Mouse (Mus musculus): Measurements from ENCODE around the gene 1110032F04Rik. TPM values are rescaled to one million over a fixed set of nuclear protein-coding genes. Genes with fewer than 3 reads are reported as not detected.

The 1110032F04Rik gene
- polyA plus RNA-seq, 1 experiment from 2014 or later = 0.81 TPM

DNA sequence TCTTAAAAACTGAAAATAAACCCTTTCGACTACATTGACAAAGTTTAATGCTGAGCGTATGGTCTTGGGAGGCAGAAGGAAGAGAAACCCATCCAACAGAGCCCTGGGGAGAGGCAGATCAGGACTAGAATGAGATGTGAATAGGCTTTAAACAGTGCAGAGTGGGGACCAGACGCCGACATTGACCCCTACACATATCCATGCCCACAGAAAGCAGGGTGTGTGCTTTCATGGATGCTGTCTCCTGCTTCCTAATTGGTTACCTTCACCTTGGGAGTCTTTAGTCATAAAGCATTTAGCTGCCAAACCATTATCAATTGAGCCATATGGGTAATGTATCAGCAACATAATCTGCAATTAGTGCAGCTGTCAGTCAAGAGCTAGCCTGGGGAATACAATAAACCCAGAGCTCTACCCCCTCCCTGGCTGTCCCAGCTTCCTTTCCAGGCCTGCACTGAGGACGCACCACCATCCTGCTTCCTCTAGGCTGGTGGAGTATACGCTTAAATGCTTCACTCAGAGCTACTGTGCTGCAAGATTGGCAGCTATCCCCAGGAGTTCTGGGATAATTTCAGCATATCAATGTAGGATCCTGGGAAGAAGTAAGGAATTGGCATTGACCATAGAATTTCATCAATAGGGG is 32.4 kb upstream of the 1110032F04Rik start:
- Histone ChIP-seq H3K27ac (replicated peaks; ENCODE audit: low read depth, low read length) (no peak overlapping the region), H3K4me2 (ENCODE audit: low read depth, severe bottlenecking) (no peak overlapping the region), H3K9me3 (ENCODE audit: control insufficient read depth, low read length) (no peaks in the 10 kb centered on the region), H3K4me1 (ENCODE audit: control insufficient read depth, insufficient read depth, low read length) (no peaks in the 10 kb centered on the region), H3K4me3 (ENCODE audit: low read depth, low read length) (no peak overlapping the region), H3K9ac (ENCODE audit: low read length) (no peak overlapping the region), H3K27me3 (ENCODE audit: control insufficient read depth, insufficient read depth, low read length) (no peaks in the 10 kb centered on the region), H3K36me3 (ENCODE audit: control insufficient read depth, insufficient read depth, low read length) (no peaks in the 10 kb centered on the region)
- DNase-seq (ENCODE audit: low spot score) = no peak
- 84% methylated on average over 6 of the region's 6 CpGs for WGBS
- no peak for ATAC-seq (ENCODE audit: insufficient number of reproducible peaks, low FRiP score, low TSS enrichment, low read depth)

DNA sequence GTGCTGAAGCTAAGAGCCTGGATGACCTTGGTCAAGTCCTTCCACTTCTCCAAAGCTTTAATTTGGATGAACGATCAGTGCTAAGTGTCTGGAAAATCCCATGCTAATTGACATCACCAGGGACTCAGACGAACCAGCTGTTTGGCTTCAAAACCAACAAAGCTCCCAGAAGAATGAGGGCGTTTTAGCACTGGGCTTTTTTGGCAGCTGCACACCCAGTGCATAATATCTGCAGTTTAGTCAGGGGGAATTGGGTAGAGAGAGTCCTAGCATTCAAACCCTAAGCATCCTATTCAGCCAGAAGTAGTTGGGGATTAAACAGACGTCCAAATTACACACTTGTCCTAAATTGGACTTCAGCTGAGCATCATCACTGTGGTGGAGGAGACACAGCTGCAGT is 29.2 kb upstream of the 1110032F04Rik start:
- Histone ChIP-seq H3K4me2 (ENCODE audit: low read depth, severe bottlenecking) (no peak overlapping the region), H3K4me1 (ENCODE audit: control insufficient read depth, insufficient read depth, low read length) (no peaks in the 10 kb centered on the region), H3K27me3 (ENCODE audit: control insufficient read depth, insufficient read depth, low read length) (no peaks in the 10 kb centered on the region), H3K9me3 (ENCODE audit: control insufficient read depth, low read length) (no peaks in the 10 kb centered on the region), H3K36me3 (ENCODE audit: control insufficient read depth, insufficient read depth, low read length) (no peaks in the 10 kb centered on the region), H3K9ac (ENCODE audit: low read length) (no peak overlapping the region), H3K27ac (replicated peaks; ENCODE audit: low read depth, low read length) (no peak overlapping the region), H3K4me3 (ENCODE audit: low read depth, low read length) (no peak overlapping the region)
- WGBS = 63% methylated on average over 4 of the region's 4 CpGs
- ATAC-seq (ENCODE audit: insufficient number of reproducible peaks, low FRiP score, low TSS enrichment, low read depth) (no peak), DNase-seq (ENCODE audit: low spot score) (no peak)

DNA sequence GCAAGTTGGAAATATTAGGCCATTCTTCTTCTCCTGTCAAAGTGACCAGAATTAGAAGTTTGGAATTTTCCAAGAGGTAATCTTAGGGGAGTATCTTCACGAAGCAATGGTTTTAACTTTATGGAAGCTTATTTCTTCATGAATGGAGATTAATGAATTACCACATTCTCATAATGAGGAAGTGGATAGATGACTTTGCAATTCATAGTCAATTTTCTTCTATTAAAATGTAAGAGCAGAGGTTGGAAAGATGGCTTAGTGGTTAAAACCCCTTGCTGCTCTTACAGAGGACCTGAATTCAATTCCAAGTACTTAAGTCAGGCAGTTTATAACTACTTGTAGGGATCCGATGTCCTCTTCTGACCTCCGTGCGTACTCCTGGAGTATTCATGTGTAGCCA is 25.4 kb upstream of the 1110032F04Rik start:
- WGBS = 98% methylated on average over 4 of the region's 4 CpGs
- Histone ChIP-seq H3K4me3 (ENCODE audit: low read depth, low read length) (no peak overlapping the region), H3K4me2 (ENCODE audit: low read depth, severe bottlenecking) (no peak overlapping the region), H3K9ac (ENCODE audit: low read length) (no peak overlapping the region), H3K36me3 (ENCODE audit: control insufficient read depth, insufficient read depth, low read length) (no peaks in the 10 kb centered on the region), H3K27me3 (ENCODE audit: control insufficient read depth, insufficient read depth, low read length) (no peaks in the 10 kb centered on the region), H3K9me3 (ENCODE audit: control insufficient read depth, low read length) (no peaks in the 10 kb centered on the region), H3K4me1 (ENCODE audit: control insufficient read depth, insufficient read depth, low read length) (no peaks in the 10 kb centered on the region), H3K27ac (replicated peaks; ENCODE audit: low read depth, low read length) (no peak overlapping the region)
- no peak for ATAC-seq (ENCODE audit: insufficient number of reproducible peaks, low FRiP score, low TSS enrichment, low read depth)
- DNase-seq (ENCODE audit: low spot score) = no peak

DNA sequence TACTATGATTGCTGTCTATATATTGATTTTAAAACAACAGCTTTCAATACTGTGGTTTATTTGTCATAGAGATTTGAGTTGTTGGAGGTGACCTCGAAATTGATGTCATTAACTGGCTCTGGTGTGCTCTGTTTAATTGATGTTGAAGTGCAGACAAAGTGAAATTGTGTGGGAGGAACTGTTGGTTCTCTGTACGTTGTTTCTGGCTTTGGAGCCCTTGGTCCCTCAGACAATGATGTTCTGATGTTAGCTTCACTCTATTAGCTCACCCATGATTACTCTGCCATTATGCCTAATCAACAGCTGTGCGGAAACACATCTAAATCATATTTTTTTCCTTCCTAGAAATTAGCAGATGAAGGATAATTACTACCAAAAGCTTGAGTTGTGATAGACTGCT is 21.1 kb upstream of the 1110032F04Rik start:
- Histone ChIP-seq H3K36me3 (ENCODE audit: control insufficient read depth, insufficient read depth, low read length) (no peaks in the 10 kb centered on the region), H3K9ac (ENCODE audit: low read length) (no peak overlapping the region), H3K9me3 (ENCODE audit: control insufficient read depth, low read length) (no peaks in the 10 kb centered on the region), H3K4me3 (ENCODE audit: low read depth, low read length) (no peak overlapping the region), H3K4me1 (ENCODE audit: control insufficient read depth, insufficient read depth, low read length) (no peaks in the 10 kb centered on the region), H3K27ac (replicated peaks; ENCODE audit: low read depth, low read length) (no peak overlapping the region), H3K4me2 (ENCODE audit: low read depth, severe bottlenecking) (no peak overlapping the region), H3K27me3 (ENCODE audit: control insufficient read depth, insufficient read depth, low read length) (no peaks in the 10 kb centered on the region)
- DNase-seq (ENCODE audit: low spot score) = no peak
- WGBS = 72% methylated on average over 3 of the region's 3 CpGs
- no peak for ATAC-seq (ENCODE audit: insufficient number of reproducible peaks, low FRiP score, low TSS enrichment, low read depth)

DNA sequence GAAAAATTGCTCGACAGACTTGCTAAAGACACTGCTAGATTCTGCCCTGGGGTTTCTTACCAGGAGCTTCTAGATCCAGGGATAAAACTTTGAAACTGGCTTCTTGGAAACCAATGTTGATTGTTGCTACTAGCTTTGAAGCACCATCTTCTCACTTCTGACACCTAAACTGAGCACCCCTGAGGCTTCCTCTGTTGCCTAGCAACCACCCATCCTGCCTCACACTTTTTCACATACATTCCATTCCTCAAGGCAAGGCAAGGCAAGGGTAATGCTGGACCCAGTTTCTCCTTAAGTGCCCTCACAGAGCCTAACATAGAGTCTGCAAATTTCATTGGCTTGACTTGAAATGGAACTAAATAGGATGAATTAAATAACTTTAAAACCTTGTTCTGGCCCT is 17.0 kb upstream of the 1110032F04Rik start:
- H3K27ac ChIP-seq (replicated peaks; ENCODE audit: low read depth, low read length) = no peak overlapping the region
- H3K9ac ChIP-seq (ENCODE audit: low read length) = no peak overlapping the region
- DNase-seq (ENCODE audit: low spot score) = no peak
- H3K4me2 ChIP-seq (ENCODE audit: low read depth, severe bottlenecking) = no peak overlapping the region
- no peaks in the 10 kb centered on the region for H3K27me3 ChIP-seq (ENCODE audit: control insufficient read depth, insufficient read depth, low read length)
- H3K36me3 ChIP-seq (ENCODE audit: control insufficient read depth, insufficient read depth, low read length) = no peaks in the 10 kb centered on the region
- no peak for ATAC-seq (ENCODE audit: insufficient number of reproducible peaks, low FRiP score, low TSS enrichment, low read depth)
- WGBS = 93% methylated on average over 1 of the region's 1 CpGs
- no peaks in the 10 kb centered on the region for H3K9me3 ChIP-seq (ENCODE audit: control insufficient read depth, low read length)
- H3K4me1 ChIP-seq (ENCODE audit: control insufficient read depth, insufficient read depth, low read length) = no peaks in the 10 kb centered on the region
- H3K4me3 ChIP-seq (ENCODE audit: low read depth, low read length) = no peak overlapping the region

DNA sequence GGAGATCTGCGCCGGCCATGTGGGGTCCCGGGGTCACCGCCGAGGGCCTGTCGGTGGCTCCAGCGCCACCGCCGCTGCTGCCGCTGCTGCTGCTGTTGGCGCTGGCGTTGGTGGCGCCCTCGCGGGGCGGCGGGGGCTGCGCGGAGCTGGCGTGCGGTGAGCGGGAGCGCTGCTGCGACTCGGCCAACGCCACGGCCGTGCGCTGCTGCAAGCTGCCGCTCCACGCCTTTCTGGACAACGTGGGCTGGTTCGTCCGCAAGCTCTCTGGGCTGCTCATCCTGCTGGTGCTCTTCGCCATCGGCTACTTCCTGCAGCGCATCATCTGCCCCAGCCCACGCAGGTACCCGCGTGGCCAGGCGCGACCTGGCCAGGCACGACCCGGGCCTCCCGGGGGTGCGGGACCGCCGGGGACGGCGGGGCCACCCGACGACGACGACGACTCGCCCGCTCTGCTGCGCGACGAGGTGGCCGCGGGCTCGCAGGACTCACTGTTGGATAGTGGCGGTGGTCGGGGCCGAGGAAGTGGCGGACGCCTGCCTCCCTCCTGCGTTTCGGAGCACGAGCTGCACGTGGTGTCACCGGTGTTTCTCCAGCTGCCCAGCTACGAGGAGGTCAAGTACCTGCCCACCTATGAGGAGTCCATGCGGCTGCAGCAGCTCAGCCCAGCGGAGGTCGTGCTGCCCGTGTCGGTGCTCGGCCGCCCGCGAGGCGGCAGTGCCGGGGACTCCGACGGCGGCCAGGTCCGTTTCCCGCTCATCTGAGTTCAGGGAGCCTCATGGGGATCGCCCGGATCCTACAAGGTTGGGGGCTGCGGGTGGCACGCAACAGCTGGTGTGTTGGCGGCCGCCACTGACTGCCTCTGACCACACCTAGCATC is 543 bp downstream of the 1110032F04Rik start:
- DNase-seq (ENCODE audit: low spot score) (peak; percentile 66), ATAC-seq (ENCODE audit: insufficient number of reproducible peaks, low FRiP score, low TSS enrichment, low read depth) (peak; percentile 74)
- peak overlapping the region; percentile 97 for H3K4me2 ChIP-seq (ENCODE audit: low read depth, severe bottlenecking)
- peaks cover 32% of the 10 kb centered on the region for H3K27me3 ChIP-seq (ENCODE audit: control insufficient read depth, insufficient read depth, low read length)
- peak overlapping the region; percentile 56 for H3K9ac ChIP-seq (ENCODE audit: low read length)
- no peak overlapping the region for H3K27ac ChIP-seq (replicated peaks; ENCODE audit: low read depth, low read length)
- no peaks in the 10 kb centered on the region; the same call in 1 of the 2 replicates for H3K36me3 ChIP-seq (ENCODE audit: control insufficient read depth, insufficient read depth, low read length)
- no peaks in the 10 kb centered on the region for H3K9me3 ChIP-seq (ENCODE audit: control insufficient read depth, low read length)
- under 1% methylated on average over 95 of the region's 96 CpGs for WGBS
- H3K4me3 ChIP-seq (ENCODE audit: low read depth, low read length) = peak overlapping the region; percentile 59
- no peaks in the 10 kb centered on the region for H3K4me1 ChIP-seq (ENCODE audit: control insufficient read depth, insufficient read depth, low read length)

DNA sequence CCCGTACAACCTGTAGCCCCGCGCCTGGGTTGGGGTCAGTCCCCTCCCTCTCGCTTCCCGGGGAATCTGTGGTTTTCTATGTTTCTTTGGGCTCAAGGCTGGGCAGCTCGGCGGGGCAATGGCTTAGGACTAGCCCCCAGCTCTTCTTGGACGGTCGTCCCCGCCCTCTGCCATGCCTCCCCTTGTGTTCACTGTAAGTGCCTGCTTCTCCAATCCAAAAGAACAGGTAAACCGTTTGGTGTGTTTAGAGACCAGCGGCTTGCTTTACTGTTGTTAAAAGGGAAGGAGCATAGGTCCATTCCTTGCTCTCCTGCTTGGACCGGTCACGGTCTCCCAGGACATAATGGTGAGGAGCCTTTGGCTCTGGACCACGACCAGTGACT is 1.2 kb downstream of the 1110032F04Rik start:
- no peaks in the 10 kb centered on the region for H3K9me3 ChIP-seq (ENCODE audit: control insufficient read depth, low read length)
- H3K4me2 ChIP-seq (ENCODE audit: low read depth, severe bottlenecking) = peak overlapping the region; percentile 97
- H3K27ac ChIP-seq (replicated peaks; ENCODE audit: low read depth, low read length) = no peak overlapping the region
- 3% methylated on average over 15 of the region's 15 CpGs for WGBS
- H3K36me3 ChIP-seq (ENCODE audit: control insufficient read depth, insufficient read depth, low read length) = no peaks in the 10 kb centered on the region; the same call in 1 of the 2 replicates
- peak overlapping the region; percentile 59 for H3K4me3 ChIP-seq (ENCODE audit: low read depth, low read length)
- H3K4me1 ChIP-seq (ENCODE audit: control insufficient read depth, insufficient read depth, low read length) = no peaks in the 10 kb centered on the region
- DNase-seq (ENCODE audit: low spot score) = no peak
- no peak overlapping the region for H3K9ac ChIP-seq (ENCODE audit: low read length)
- H3K27me3 ChIP-seq (ENCODE audit: control insufficient read depth, insufficient read depth, low read length) = peaks cover 32% of the 10 kb centered on the region
- ATAC-seq (ENCODE audit: insufficient number of reproducible peaks, low FRiP score, low TSS enrichment, low read depth) = no peak; the same call in 1 of the 2 replicates

DNA sequence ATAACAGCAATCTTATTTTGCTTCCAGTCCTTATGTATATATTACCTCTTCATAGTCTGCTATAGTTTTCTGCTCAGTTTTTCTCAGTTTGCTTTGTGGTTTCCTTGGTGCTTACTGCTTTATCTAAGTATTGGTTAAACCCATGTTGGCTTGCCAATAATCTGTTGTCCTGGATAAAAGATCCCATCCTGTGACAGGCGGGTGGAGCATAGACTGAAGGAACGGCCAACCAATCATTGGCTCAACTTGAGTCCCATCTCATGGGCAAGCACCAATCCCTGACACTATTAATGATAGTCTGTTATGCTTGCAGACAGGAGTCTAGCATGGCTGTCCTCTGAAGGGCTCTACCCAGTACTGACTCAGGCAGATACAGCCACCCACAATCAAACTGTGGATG is 4.7 kb downstream of the 1110032F04Rik start:
- Histone ChIP-seq H3K4me3 (ENCODE audit: low read depth, low read length) (no peak overlapping the region), H3K9ac (ENCODE audit: low read length) (no peak overlapping the region), H3K36me3 (ENCODE audit: control insufficient read depth, insufficient read depth, low read length) (no peaks in the 10 kb centered on the region), H3K4me1 (ENCODE audit: control insufficient read depth, insufficient read depth, low read length) (no peaks in the 10 kb centered on the region), H3K4me2 (ENCODE audit: low read depth, severe bottlenecking) (no peak overlapping the region), H3K9me3 (ENCODE audit: control insufficient read depth, low read length) (no peaks in the 10 kb centered on the region), H3K27me3 (ENCODE audit: control insufficient read depth, insufficient read depth, low read length) (peaks cover 19% of the 10 kb centered on the region), H3K27ac (replicated peaks; ENCODE audit: low read depth, low read length) (no peak overlapping the region)
- ATAC-seq (ENCODE audit: insufficient number of reproducible peaks, low FRiP score, low TSS enrichment, low read depth) (no peak), DNase-seq (ENCODE audit: low spot score) (no peak)
- 92% methylated on average over 2 of the region's 2 CpGs for WGBS

Measured in limb, embryonic 11.5 days (tissue).